Mouse (Mus musculus) gastrocnemius, postnatal 4 days (tissue): Measurements from ENCODE around the gene Pde6c. TPM values are rescaled to one million over a fixed set of nuclear protein-coding genes. Genes with fewer than 3 reads are reported as not detected.
A peak's percentile ranks its signal among the peaks of the same experiment; 100 is the strongest.

ENCODE experiments used
- DNase-seq, 2 experiments: peaks; one replicate each; pipeline ENCODE4 v3.0.0; 2021 to 2022; ENCODE audit warnings: low spot score in 2 of 2, mixed read lengths in 2 of 2
- total RNA-seq, 2 experiments: library from RNA; stranded (reverse); gene quantifications; 2 replicates each; pipeline ENCODE4 v1.2.3; 2021

Pde6c gene
- total RNA-seq, 2 experiments from 2014 or later = not detected

DNA sequence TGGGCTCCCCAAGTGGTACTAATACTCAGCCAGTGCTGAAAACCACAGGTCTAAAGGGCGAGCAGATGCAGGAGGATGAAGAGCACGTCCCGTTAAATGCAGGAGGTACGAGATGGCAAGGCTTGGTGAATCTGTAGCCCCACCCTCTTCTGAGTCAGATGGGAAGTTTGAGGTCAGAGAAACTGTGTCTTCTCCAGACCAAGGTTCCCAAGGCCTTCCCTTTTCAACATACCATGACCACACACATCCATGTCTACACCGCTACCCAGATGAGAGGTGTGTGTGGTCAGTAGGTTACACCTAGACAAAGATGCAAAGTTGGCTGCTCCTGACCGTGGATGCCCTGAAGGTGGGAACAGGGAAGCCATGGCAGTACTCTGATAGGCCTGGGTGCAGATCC lies 2.2 kb downstream of the Pde6c start:
- no peak for DNase-seq

GRCm38 (mm10) chr19:38143540-38144271 lies 11.1 kb downstream of the Pde6c start:
- DNase-seq = no peak

- DNase-seq = no peak
Observed at GRCm38 (mm10) chr19:38156243-38156642, 23.7 kb downstream of the Pde6c start.

DNA sequence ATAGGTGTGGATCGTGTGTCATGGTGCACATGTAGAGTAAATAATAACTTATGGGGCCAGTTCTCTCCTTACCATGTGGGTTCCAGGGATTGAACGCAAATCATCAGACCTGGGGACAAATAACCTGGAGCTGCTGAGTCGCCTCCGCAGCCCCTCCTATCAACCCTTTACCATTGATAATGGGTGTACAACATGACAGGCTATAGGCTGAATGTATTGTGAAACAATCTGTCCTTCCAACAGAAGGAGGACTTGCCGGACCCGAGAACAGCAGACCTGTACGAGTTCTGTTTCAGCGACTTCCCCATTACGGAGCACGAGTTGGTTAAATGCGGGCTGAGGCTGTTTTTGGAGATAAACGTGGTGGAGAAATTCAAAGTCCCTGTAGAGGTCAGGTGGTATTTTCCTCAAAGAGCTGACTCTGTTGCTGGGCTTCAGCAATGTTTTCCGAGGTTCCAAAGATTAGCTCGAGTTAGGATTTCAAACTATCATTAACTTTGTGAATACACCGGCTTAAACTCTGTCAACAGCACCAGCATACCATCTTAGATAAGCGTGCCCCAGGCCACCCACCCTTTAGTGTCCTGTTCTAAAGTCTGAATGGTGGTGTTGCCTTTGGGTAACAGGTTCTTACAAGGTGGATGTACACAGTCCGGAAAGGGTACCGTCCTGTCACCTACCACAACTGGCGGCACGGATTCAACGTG lies 29.2 kb downstream of the Pde6c start:
- DNase-seq = no peak

DNA sequence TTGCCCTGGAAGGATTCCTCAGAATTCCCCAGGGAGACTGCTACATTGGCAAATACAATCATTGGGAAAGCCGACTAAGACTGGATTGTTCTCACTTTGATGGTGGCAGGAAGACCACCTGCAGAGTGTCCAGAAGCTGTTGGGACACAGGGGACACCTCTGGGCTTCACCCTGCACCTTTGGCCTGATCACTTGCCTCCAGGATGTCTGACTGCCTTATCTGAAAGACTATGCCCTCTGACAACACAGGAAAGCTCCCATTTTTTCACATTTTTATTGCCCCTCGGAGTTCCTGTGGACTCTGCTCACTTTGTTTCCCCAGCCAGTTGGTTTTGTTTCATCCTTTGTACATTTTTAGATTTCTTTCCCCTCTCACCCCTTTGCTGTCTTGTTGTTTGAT lies 32.1 kb downstream of the Pde6c start:
- DNase-seq = no peak

GRCm38 (mm10) chr19:38179675-38180074 lies 47.1 kb downstream of the Pde6c start:
- no peak for DNase-seq

GRCm38 (mm10) chr19:38186631-38187344 lies 54.2 kb downstream of the Pde6c start:
- DNase-seq = no peak

DNA sequence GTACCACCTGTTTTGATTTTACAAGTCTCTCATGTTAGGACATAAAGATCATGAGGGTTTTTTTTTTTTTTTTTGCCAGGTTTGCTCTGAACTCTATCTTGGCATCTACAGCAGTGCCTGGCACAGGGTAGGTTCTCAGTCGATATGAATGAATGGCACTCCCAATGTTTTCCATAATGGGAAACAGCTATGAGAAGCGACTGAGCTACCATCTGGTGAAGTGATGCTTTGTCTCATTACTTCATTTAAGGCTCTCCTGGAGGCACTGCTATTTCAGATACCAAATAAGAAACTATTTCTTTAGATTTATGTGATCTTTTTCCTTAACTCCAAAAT lies 54.7 kb downstream of the Pde6c start:
- DNase-seq = no peak

DNA sequence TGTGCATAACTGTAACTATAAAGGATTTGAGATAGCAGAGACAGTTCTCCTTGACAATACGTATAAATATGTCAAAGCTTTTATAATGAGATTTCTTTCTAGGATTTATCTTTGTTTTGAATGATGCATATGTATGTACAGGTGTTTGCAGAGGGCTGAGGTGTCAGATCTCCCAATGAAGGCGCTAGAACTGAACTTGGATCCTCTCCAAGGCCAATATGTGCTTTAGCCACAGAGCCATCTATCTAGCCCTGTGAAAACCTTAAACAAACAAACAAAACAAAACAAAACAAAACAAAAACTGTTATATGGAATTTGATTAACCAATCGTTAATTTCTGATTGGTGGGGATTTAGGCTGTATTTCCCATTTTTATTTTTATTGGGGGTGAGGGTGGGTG lies 58.0 kb downstream of the Pde6c start:
- DNase-seq = no peak

DNA sequence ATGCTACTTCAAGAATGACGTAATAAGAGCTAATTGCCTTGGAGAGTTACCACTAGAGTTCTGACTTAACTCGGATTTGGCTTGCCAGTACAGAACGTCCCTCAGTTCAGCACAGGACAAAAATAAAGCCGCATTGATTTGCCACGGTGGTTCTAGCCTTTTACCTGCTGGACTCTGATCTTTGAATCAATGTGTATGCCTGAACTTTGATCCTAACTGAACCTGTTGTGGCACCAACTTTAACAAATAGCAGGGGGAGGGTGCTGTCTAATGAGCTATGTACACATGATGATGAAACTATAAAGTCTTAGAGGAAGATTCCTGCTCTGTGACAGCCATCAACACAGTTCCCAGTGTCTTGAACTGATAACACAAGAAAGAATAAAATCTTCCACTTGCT lies 58.9 kb downstream of the Pde6c start:
- DNase-seq = no peak

- no peak for DNase-seq
Observed at GRCm38 (mm10) chr19:38195245-38195644, 62.7 kb downstream of the Pde6c start.

- DNase-seq = no peak
Observed at GRCm38 (mm10) chr19:38198731-38199130, 66.2 kb downstream of the Pde6c start.

GRCm38 (mm10) chr19:38206669-38207068 lies 74.1 kb downstream of the Pde6c start:
- no peak for DNase-seq

GRCm38 (mm10) chr19:38217696-38218095 lies 85.1 kb downstream of the Pde6c start:
- no peak for DNase-seq

GRCm38 (mm10) chr19:38223356-38223904 lies 90.8 kb downstream of the Pde6c start:
- DNase-seq = no peak

DNA sequence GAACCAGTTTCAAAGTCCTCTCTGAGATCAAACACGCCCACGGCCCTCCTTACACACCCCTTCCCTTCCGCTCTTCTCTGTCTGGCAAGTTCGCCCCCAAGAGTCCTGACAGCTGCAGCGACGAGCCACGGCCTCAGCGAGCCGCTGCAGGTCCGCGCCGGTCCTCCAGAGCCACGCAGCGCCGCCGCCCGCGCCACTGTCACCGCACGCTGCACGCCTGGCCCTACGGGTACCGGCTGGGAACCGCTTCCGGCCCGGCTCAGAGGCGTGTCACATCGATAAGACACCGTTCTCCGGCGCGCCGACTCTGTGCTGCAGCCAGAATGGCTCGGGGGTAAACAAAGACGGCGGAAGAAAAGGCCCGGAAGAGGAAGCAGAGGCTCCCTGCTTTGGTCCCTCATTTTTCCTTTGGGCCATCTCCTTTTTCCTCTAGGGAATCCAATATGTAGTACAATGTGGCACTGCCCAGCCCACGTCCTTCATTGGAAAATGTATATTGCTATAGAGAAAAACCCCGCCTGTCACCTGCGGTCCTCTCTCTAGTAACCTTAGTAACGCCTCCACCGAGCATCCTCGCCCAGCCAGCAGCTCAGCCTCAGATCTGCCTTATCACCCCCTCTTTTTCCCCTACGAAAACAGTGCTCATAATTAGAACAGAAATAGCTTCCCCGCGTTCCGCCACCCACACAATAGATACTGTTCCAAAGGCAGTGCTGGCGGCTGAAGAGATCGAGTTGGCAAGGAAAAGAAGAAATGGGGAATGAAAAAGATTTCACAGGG lies 91.5 kb downstream of the Pde6c start, which contains the start of gene Fra10ac1:
Gene Fra10ac1, minus strand, starts transcription at position 252 of the 780 bp plus-strand sequence.
- peak; percentile 82 to 90 for DNase-seq

DNA sequence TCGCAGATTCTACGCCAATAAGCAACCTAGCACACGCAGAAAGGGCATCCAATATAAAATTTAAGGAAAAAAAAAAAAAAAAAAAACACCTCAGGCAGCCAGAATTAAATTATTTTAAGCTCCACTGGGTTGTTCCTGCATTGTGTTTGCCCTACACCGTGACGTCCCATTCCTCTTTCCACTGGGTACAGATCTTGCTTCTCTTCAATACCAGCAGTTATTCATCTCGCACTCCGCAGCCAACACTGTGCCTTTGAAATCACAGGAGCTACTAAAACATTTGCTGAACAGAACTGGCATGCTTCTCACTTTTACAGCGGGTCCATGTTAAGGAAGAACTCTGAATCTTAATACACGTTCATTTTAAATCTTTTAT lies 92.1 kb downstream of the Pde6c start:
- no peak for DNase-seq

GRCm38 (mm10) chr19:38228699-38229098 lies 96.1 kb downstream of the Pde6c start:
- DNase-seq = no peak

GRCm38 (mm10) chr19:38232087-38232486 lies 99.5 kb downstream of the Pde6c start:
- no peak for DNase-seq

GRCm38 (mm10) chr19:38232516-38232915 lies 99.9 kb downstream of the Pde6c start:
- DNase-seq = no peak
